Mouse (Mus musculus) kidney, embryonic 14.5 days (tissue): ENCODE measurements around the gene Gys1. TPM values are rescaled to one million over a fixed set of nuclear protein-coding genes. Genes with fewer than 3 reads are reported as not detected.

ENCODE experiments used
- microRNA-seq: library from miRNA; unstranded; fragments of <30 nt; microRNA quantifications from one replicate; pipeline ENCODE4, GENCODE M21; 2016
- polyA plus RNA-seq: library from polyadenylated mRNA; unstranded; fragments of >200 nt; fragmentation: Nextera tagmentation; extraction: Ambion mirVana; gene quantifications from 2 replicates; pipeline ENCODE4 v1.2.1, GENCODE M21; 2014

Gys1 gene
- polyA plus RNA-seq, 1 experiment from 2014 or later: 35.0 TPM

Small RNA genes lying within 50 kb of the gene (microRNA-seq; reads per million reads assigned to microRNA genes)
- not detected for gene Gm22133

Other genes with a start within 250 kb of the Gys1 start
- 0.93 and 1.1 TPM in 2 replicates for gene Ccdc155, start 230.0 kb upstream of the Gys1 start, polyA plus RNA-seq
- gene Dkkl1, start 222.7 kb upstream of the Gys1 start, polyA plus RNA-seq: 0.44 and 1.1 TPM in 2 replicates
- gene Tead2, start 219.1 kb upstream of the Gys1 start, polyA plus RNA-seq: 206 and 234 TPM in 2 replicates
- gene Cd37, start 195.7 kb upstream of the Gys1 start, polyA plus RNA-seq: 0.60 and 1.2 TPM in 2 replicates
- gene Slc6a16, start 193.8 kb upstream of the Gys1 start, polyA plus RNA-seq: 0.18 and 0.20 TPM in 2 replicates
- gene Slc6a21, start 157.3 kb upstream of the Gys1 start, polyA plus RNA-seq: not detected in 2 replicates
- gene Trpm4, start 101.1 kb upstream of the Gys1 start, polyA plus RNA-seq: 10.1 and 11.3 TPM in 2 replicates
- gene Hrc, start 99.6 kb upstream of the Gys1 start, polyA plus RNA-seq: 1.5 and 2.7 TPM in 2 replicates
- 6.7 and 7.6 TPM in 2 replicates for gene Ppfia3, start 67.8 kb upstream of the Gys1 start, polyA plus RNA-seq
- 0.57 and 0.66 TPM in 2 replicates for gene Lin7b, start 64.3 kb upstream of the Gys1 start, polyA plus RNA-seq
- 100 and 171 TPM in 2 replicates for gene Snrnp70, start 39.1 kb upstream of the Gys1 start, polyA plus RNA-seq
- gene Kcna7, start 29.2 kb upstream of the Gys1 start, polyA plus RNA-seq: not detected in 2 replicates
- gene Ntf5, start 21.1 kb upstream of the Gys1 start, polyA plus RNA-seq: 1.3 and 1.4 TPM in 2 replicates
- not detected in 2 replicates for gene Lhb, start 14.0 kb upstream of the Gys1 start, polyA plus RNA-seq
- 158 and 228 TPM in 2 replicates for gene Ruvbl2, start 3.3 kb downstream of the Gys1 start, polyA plus RNA-seq
- 3,941 and 4,356 TPM in 2 replicates for gene Ftl1, start 25.0 kb downstream of the Gys1 start, polyA plus RNA-seq
- gene Bax, start 32.1 kb downstream of the Gys1 start, polyA plus RNA-seq: 97.3 and 110 TPM in 2 replicates
- gene Tulp2, start 47.0 kb downstream of the Gys1 start, polyA plus RNA-seq: 0.64 and 0.84 TPM in 2 replicates
- not detected in 2 replicates for gene Gm45808, start 52.0 kb downstream of the Gys1 start, polyA plus RNA-seq
- 3.3 and 3.5 TPM in 2 replicates for gene Dhdh, start 54.0 kb downstream of the Gys1 start, polyA plus RNA-seq
- gene Nucb1, start 75.6 kb downstream of the Gys1 start, polyA plus RNA-seq: 141 and 190 TPM in 2 replicates
- gene Ppp1r15a, start 91.4 kb downstream of the Gys1 start, polyA plus RNA-seq: 13.4 and 15.7 TPM in 2 replicates
- gene Plekha4, start 91.5 kb downstream of the Gys1 start, polyA plus RNA-seq: 4.7 and 5.1 TPM in 2 replicates
- gene Hsd17b14, start 120.0 kb downstream of the Gys1 start, polyA plus RNA-seq: 12.8 and 13.5 TPM in 2 replicates
- gene Bcat2, start 135.3 kb downstream of the Gys1 start, polyA plus RNA-seq: 61.1 and 73.7 TPM in 2 replicates
- gene Fgf21, start 180.6 kb downstream of the Gys1 start, polyA plus RNA-seq: not detected in 2 replicates
- gene Fut1, start 182.4 kb downstream of the Gys1 start, polyA plus RNA-seq: 0.14 TPM in 2 replicates
- gene Izumo1, start 187.0 kb downstream of the Gys1 start, polyA plus RNA-seq: 0.11 and 0.23 TPM in 2 replicates
- 12.1 and 18.7 TPM in 2 replicates for gene Rasip1, start 192.6 kb downstream of the Gys1 start, polyA plus RNA-seq
- gene Mamstr, start 205.1 kb downstream of the Gys1 start, polyA plus RNA-seq: 3.6 and 5.0 TPM in 2 replicates
- gene Fut2, start 231.6 kb downstream of the Gys1 start, polyA plus RNA-seq: 0.26 and 0.31 TPM in 2 replicates
- gene Ntn5, start 249.2 kb downstream of the Gys1 start, polyA plus RNA-seq: 0.20 and 0.27 TPM in 2 replicates